Mouse (Mus musculus) 3T3-L1 (cell line): ENCODE results near the gene Ppp1r35.
"Not testable (repeated sequence)": the region's sequence is repeated elsewhere in the genome, so short reads cannot be mapped to it uniquely, and the experiment has no call there.

Experiments
- DNase-seq: peaks from one replicate; pipeline ENCODE4 v3.0.0-alpha.2; 2015; ENCODE audit warnings: low read depth, low spot score

Ppp1r35 gene

GRCm38 (mm10) chr5:137778635-137779034, at the start of gene Ppp1r35:
TSS of gene Ppp1r35 (plus strand) at chr5:137778849.
- peak; percentile 98 for DNase-seq

- DNase-seq: no peak
Measured at GRCm38 (mm10) chr5:137733638-137734288, 44.9 kb upstream of the Ppp1r35 start.

GRCm38 (mm10) chr5:137734289-137735061, 44.2 kb upstream of the Ppp1r35 start:
- DNase-seq: no peak

GRCm38 (mm10) chr5:137737400-137737940, 41.2 kb upstream of the Ppp1r35 start:
- no peak for DNase-seq

GRCm38 (mm10) chr5:137738516-137738915, 40.1 kb upstream of the Ppp1r35 start:
- DNase-seq: peak; percentile 88

- no peak for DNase-seq
Measured at GRCm38 (mm10) chr5:137739471-137739870, 39.2 kb upstream of the Ppp1r35 start.

- DNase-seq: no peak
Measured at GRCm38 (mm10) chr5:137740506-137740905, 38.1 kb upstream of the Ppp1r35 start.

GRCm38 (mm10) chr5:137741023-137741931, 37.4 kb upstream of the Ppp1r35 start, which contains the start of gene Nyap1:
TSS of gene Nyap1 (minus strand) at chr5:137741607.
- DNase-seq: peak; percentile 80

GRCm38 (mm10) chr5:137742048-137742447, 36.6 kb upstream of the Ppp1r35 start:
- DNase-seq: no peak

- no peak for DNase-seq
Measured at GRCm38 (mm10) chr5:137742836-137743235, 35.8 kb upstream of the Ppp1r35 start.

- no peak for DNase-seq
Measured at GRCm38 (mm10) chr5:137744197-137744596, 34.5 kb upstream of the Ppp1r35 start.

- DNase-seq: peak; percentile 95
Measured at GRCm38 (mm10) chr5:137745214-137746171, 33.2 kb upstream of the Ppp1r35 start, which contains the start of gene Tsc22d4. TSS of gene Tsc22d4 (plus strand) at chr5:137745730.

- DNase-seq: peak; percentile 80
Measured at GRCm38 (mm10) chr5:137746282-137746850, 32.3 kb upstream of the Ppp1r35 start.

- DNase-seq: peak; percentile 42
Measured at GRCm38 (mm10) chr5:137746851-137747325, 31.8 kb upstream of the Ppp1r35 start.

GRCm38 (mm10) chr5:137747326-137747961, 31.2 kb upstream of the Ppp1r35 start:
- peak; percentile 49 for DNase-seq

- DNase-seq: peak; percentile 28
Measured at GRCm38 (mm10) chr5:137748130-137748770, 30.4 kb upstream of the Ppp1r35 start.

GRCm38 (mm10) chr5:137749196-137749836, 29.3 kb upstream of the Ppp1r35 start:
- no peak for DNase-seq

- DNase-seq: not testable (repeated sequence)
Measured at GRCm38 (mm10) chr5:137750212-137750611, 28.4 kb upstream of the Ppp1r35 start.
